Mouse (Mus musculus) spleen, postnatal 14 days (tissue): ENCODE results near the gene Zbtb21.
"Not testable (repeated sequence)": the region's sequence is repeated elsewhere in the genome, so short reads cannot be mapped to it uniquely, and the experiment has no call there.

ENCODE experiments used
- DNase-seq, 2 experiments: peaks; one replicate each; pipeline ENCODE4 v3.0.0; 2021 to 2022; ENCODE audit warnings: low spot score in 2 of 2

Gene Zbtb21

GRCm38 (mm10) chr16:97946993-97947392, 15.4 kb downstream of the Zbtb21 start:
- DNase-seq: not testable (repeated sequence)

GRCm38 (mm10) chr16:97941844-97942243, 20.6 kb downstream of the Zbtb21 start:
- DNase-seq: no peak

GRCm38 (mm10) chr16:97940471-97940973, 21.9 kb downstream of the Zbtb21 start:
- DNase-seq: no peak

GRCm38 (mm10) chr16:97935815-97936214, 26.6 kb downstream of the Zbtb21 start:
- no peak for DNase-seq

- no peak for DNase-seq
Observed at GRCm38 (mm10) chr16:97930231-97930630, 32.2 kb downstream of the Zbtb21 start.

- no peak for DNase-seq
Observed at GRCm38 (mm10) chr16:97929520-97929919, 32.9 kb downstream of the Zbtb21 start.

- DNase-seq: no peak
Observed at GRCm38 (mm10) chr16:97927331-97927938, 35.0 kb downstream of the Zbtb21 start.

GRCm38 (mm10) chr16:97926381-97926780, 36.0 kb downstream of the Zbtb21 start:
- DNase-seq: no peak

- DNase-seq: no peak
Observed at GRCm38 (mm10) chr16:97925760-97926159, 36.7 kb downstream of the Zbtb21 start.

GRCm38 (mm10) chr16:97923700-97924099, 38.7 kb downstream of the Zbtb21 start:
- no peak for DNase-seq

- no peak for DNase-seq
Observed at GRCm38 (mm10) chr16:97922779-97923126, 39.7 kb downstream of the Zbtb21 start.

GRCm38 (mm10) chr16:97921961-97922778, 40.3 kb downstream of the Zbtb21 start:
- peak; percentile 64 to 67 for DNase-seq

GRCm38 (mm10) chr16:97920621-97921020, 41.8 kb downstream of the Zbtb21 start:
- DNase-seq: no peak

GRCm38 (mm10) chr16:97919793-97920192, 42.6 kb downstream of the Zbtb21 start:
- DNase-seq: no peak

GRCm38 (mm10) chr16:97912873-97913272, 49.5 kb downstream of the Zbtb21 start:
- DNase-seq: no peak

GRCm38 (mm10) chr16:97909356-97909755, 53.1 kb downstream of the Zbtb21 start:
- DNase-seq: no peak

GRCm38 (mm10) chr16:97907496-97907895, 54.9 kb downstream of the Zbtb21 start:
- no peak for DNase-seq

- no peak for DNase-seq
Observed at GRCm38 (mm10) chr16:97906337-97906736, 56.1 kb downstream of the Zbtb21 start.

- DNase-seq: no peak
Observed at GRCm38 (mm10) chr16:97905449-97905991, 56.9 kb downstream of the Zbtb21 start.

GRCm38 (mm10) chr16:97904035-97904434, 58.4 kb downstream of the Zbtb21 start:
- DNase-seq: no peak

- DNase-seq: no peak
Observed at GRCm38 (mm10) chr16:97897346-97898024, 64.9 kb downstream of the Zbtb21 start.
